Mouse (Mus musculus): ENCODE data around the gene Mvd. TPM values are rescaled to one million over a fixed set of nuclear protein-coding genes. Genes with fewer than 3 reads are reported as not detected.

The Mvd gene
- total RNA-seq (2021), result 1 to 10 TPM; 5.4 to 5.7 TPM

GRCm38 (mm10) chr8:122443262-122444006 is at the start of gene Mvd:
Gene Mvd (minus strand): TSS chr8:122443422.
- intact Hi-C loops (cut with DNase I), result loop anchor here (2.0 to 10.0 kb wide), 2 partner anchors 33 to 169 kb away; partner anchors contain the start of genes Ctu2 and Rnf166
- peak; percentile 99 to 100 for DNase-seq

- intact Hi-C loops (cut with DNase I), result no loop called here
- DNase-seq, result no peak
Observed at GRCm38 (mm10) chr8:122488387-122488786, 45.2 kb upstream of the Mvd start.

GRCm38 (mm10) chr8:122484831-122485230 is 41.6 kb upstream of the Mvd start:
- no peak for DNase-seq
- intact Hi-C loops (cut with DNase I), result no loop called here

- intact Hi-C loops (cut with DNase I), result no loop called here
- no peak for DNase-seq
Observed at GRCm38 (mm10) chr8:122483877-122484276, 40.7 kb upstream of the Mvd start.

GRCm38 (mm10) chr8:122482448-122482847 is 39.2 kb upstream of the Mvd start:
- DNase-seq, result no peak
- intact Hi-C loops (cut with DNase I), result no loop called here

GRCm38 (mm10) chr8:122475580-122476320 is 32.5 kb upstream of the Mvd start, which contains the start of the genes Rnf166 and Ctu2:
Gene Rnf166 (minus strand): TSS chr8:122476064.
Gene Ctu2 (plus strand): TSS chr8:122476143.
- DNase-seq, result peak; percentile 95
- intact Hi-C loops (cut with DNase I), result loop anchor here (2.0 to 10.0 kb wide), 3 partner anchors 31 to 739 kb away; partner anchors contain the start of genes Chmp1a, Spata33 and Zc3h18

- intact Hi-C loops (cut with DNase I), result loop anchor here (5.0 to 10.0 kb wide), 2 partner anchors 98 to 740 kb away; partner anchors contain the start of genes Chmp1a, Spata33 and Zc3h18
- peak; percentile 60 to 66 for DNase-seq
Observed at GRCm38 (mm10) chr8:122474951-122475560, 31.8 kb upstream of the Mvd start.

GRCm38 (mm10) chr8:122473911-122474421 is 30.7 kb upstream of the Mvd start:
- intact Hi-C loops (cut with DNase I), result loop anchor here (10.0 kb wide), 1 partner anchor 741 kb away; the partner anchor contains the start of genes Chmp1a and Spata33
- peak in 1 of 2 experiments; percentile 24 for DNase-seq

- no peak for DNase-seq
- intact Hi-C loops (cut with DNase I), result loop anchor here (10.0 kb wide), 1 partner anchor 744 kb away; the partner anchor contains the start of genes Chmp1a and Spata33
Observed at GRCm38 (mm10) chr8:122470691-122471090, 27.5 kb upstream of the Mvd start.

- intact Hi-C loops (cut with DNase I), result loop anchor here (10.0 kb wide), 1 partner anchor 745 kb away; the partner anchor contains the start of genes Chmp1a and Spata33
- DNase-seq, result no peak
Observed at GRCm38 (mm10) chr8:122469965-122470364, 26.7 kb upstream of the Mvd start.

GRCm38 (mm10) chr8:122469407-122469806 is 26.2 kb upstream of the Mvd start:
- intact Hi-C loops (cut with DNase I), result no loop called here
- no peak for DNase-seq

- DNase-seq, result no peak
- intact Hi-C loops (cut with DNase I), result no loop called here
Observed at GRCm38 (mm10) chr8:122467816-122468215, 24.6 kb upstream of the Mvd start.

- intact Hi-C loops (cut with DNase I), result no loop called here
- DNase-seq, result no peak
Observed at GRCm38 (mm10) chr8:122464985-122465384, 21.8 kb upstream of the Mvd start.

GRCm38 (mm10) chr8:122463651-122464640 is 20.7 kb upstream of the Mvd start:
- no peak for DNase-seq
- intact Hi-C loops (cut with DNase I), result no loop called here

GRCm38 (mm10) chr8:122462510-122462909 is 19.3 kb upstream of the Mvd start:
- no peak for DNase-seq
- intact Hi-C loops (cut with DNase I), result no loop called here

- intact Hi-C loops (cut with DNase I), result no loop called here
- DNase-seq, result no peak
Observed at GRCm38 (mm10) chr8:122461473-122462148, 18.4 kb upstream of the Mvd start.

- intact Hi-C loops (cut with DNase I), result no loop called here
- peak; percentile 50 to 55 for DNase-seq
Observed at GRCm38 (mm10) chr8:122460524-122461472, 17.6 kb upstream of the Mvd start, which contains the start of gene Snai3. Gene Snai3 (minus strand): TSS chr8:122460733.

GRCm38 (mm10) chr8:122459990-122460389 is 16.8 kb upstream of the Mvd start:
- no peak for DNase-seq
- intact Hi-C loops (cut with DNase I), result no loop called here
